Mouse (Mus musculus): ENCODE measurements at regions not wholly inside any gene's neighbourhood (a gene's known extent, or its start where the extent isn't known, plus 50 kb on each side); places are given as distances from the start of the nearest gene placed in this dataset.

GRCm38 (mm10) chr10:43634371-43635080 is 56.4 kb downstream of the Cd24a start:
- DNase-seq (ENCODE audit: low spot score in 2 of 2), result no peak

- no peak for DNase-seq (ENCODE audit: low spot score in 2 of 2)
Measured at GRCm38 (mm10) chr10:43641169-43641945, 63.3 kb downstream of the Cd24a start.

GRCm38 (mm10) chr10:43646326-43646725 is 68.2 kb downstream of the Cd24a start:
- no peak for DNase-seq (ENCODE audit: low spot score in 2 of 2)

GRCm38 (mm10) chr10:43646965-43647364 is 68.9 kb downstream of the Cd24a start:
- no peak for DNase-seq (ENCODE audit: low spot score in 2 of 2)

- DNase-seq (ENCODE audit: low spot score in 2 of 2), result no peak
Measured at GRCm38 (mm10) chr10:43648186-43648585, 70.1 kb downstream of the Cd24a start.

- DNase-seq (ENCODE audit: low spot score in 2 of 2), result no peak
Measured at GRCm38 (mm10) chr10:43648815-43649447, 70.8 kb downstream of the Cd24a start.

- DNase-seq (ENCODE audit: low spot score in 2 of 2), result no peak
Measured at GRCm38 (mm10) chr10:43650449-43650848, 72.4 kb downstream of the Cd24a start.

DNA sequence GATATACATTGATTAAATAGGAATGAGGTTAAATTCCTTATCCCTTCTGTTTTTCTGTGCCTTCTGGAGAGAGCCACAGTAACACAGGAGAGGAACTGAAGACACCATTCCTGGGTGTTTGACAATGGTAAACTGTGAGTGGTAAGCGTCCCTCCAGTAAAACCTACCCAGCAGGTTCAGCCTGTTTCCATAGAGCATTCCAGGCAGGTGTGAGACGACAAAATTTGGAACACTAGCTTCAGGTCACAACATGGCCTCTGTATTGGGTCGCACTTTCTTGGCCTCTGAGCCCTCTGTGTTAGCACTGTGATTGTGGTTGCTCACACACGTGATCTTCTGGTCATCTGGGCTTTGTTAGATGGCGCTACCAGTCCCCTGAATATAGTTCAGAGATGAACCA is 73.4 kb downstream of the Cd24a start:
- no peak for DNase-seq (ENCODE audit: low spot score in 2 of 2)

DNA sequence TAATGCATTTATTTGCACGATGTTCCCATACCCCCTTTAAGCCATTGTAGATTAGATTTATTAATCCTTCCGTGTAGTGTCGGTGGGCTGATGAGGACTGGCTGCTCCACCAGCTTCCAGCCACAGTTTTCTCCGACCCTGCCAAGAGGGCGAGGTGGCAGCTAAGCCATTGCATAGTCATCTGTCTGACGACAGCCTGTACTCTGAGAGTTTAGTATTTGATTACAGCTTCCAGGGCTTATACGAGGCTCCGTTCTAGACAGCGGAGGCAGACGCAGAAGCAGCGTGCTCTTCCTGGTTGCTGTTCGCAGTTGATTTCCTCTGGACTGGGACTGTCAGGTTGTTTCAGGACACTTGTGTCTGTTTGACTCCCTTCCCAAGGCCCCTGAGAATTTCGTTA is 73.8 kb downstream of the Cd24a start:
- DNase-seq (ENCODE audit: low spot score in 2 of 2), result no peak

GRCm38 (mm10) chr10:43655082-43655671 is 77.1 kb downstream of the Cd24a start:
- no peak for DNase-seq (ENCODE audit: low spot score in 2 of 2)

- no peak for DNase-seq (ENCODE audit: low spot score in 2 of 2)
Measured at GRCm38 (mm10) chr10:43655680-43656079, 77.6 kb downstream of the Cd24a start.

DNA sequence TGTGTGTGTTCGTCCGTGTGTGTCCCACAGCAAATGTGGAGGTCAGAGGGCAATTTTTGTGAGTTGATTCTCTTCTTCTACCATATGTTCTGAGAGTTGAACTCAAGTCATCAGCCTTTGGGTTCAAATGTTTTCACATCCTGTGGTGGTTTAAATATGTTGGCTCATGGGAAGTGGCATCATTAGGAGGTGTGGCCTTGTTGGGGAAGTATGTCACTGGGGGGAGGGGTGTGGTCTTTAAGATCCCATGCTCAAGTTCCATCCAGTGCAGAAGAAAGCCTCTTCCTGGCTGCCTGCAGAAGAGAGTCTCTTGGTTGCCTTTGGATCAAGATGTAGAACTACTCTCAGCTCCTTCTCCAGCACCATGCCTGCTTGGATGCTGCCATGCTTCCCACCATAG is 78.1 kb downstream of the Cd24a start:
- DNase-seq (ENCODE audit: low spot score in 2 of 2), result no peak

GRCm38 (mm10) chr10:43657501-43658225 is 79.6 kb downstream of the Cd24a start:
- no peak for DNase-seq (ENCODE audit: low spot score in 2 of 2)

DNA sequence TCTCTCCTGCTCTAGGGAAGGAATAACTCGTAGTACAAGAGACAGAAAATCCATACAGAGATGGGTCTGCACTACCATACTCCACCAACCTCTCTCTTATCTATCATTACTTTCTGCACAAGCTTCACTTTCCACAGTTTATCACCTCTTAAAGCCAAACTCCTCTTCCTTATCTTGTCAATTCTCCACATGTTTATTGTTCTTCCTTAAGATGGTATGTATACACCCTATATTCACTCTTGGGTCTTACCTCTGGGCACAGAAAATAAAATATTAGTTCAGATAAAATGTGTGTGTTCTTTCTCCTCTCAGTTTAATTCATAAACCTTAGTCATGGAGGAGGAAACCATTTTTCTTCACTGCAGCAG is 80.1 kb downstream of the Cd24a start:
- no peak for DNase-seq (ENCODE audit: low spot score in 2 of 2)

GRCm38 (mm10) chr10:43664844-43665243 is 86.8 kb downstream of the Cd24a start:
- DNase-seq (ENCODE audit: low spot score in 2 of 2), result no peak

GRCm38 (mm10) chr10:43666262-43667085 is 88.4 kb downstream of the Cd24a start:
- DNase-seq (ENCODE audit: low spot score in 2 of 2), result peak; percentile 47 to 60

- peak in 1 of 2 experiments; percentile 12 for DNase-seq (ENCODE audit: low spot score in 2 of 2)
Measured at GRCm38 (mm10) chr10:43667086-43667690, 89.1 kb downstream of the Cd24a start.

DNA sequence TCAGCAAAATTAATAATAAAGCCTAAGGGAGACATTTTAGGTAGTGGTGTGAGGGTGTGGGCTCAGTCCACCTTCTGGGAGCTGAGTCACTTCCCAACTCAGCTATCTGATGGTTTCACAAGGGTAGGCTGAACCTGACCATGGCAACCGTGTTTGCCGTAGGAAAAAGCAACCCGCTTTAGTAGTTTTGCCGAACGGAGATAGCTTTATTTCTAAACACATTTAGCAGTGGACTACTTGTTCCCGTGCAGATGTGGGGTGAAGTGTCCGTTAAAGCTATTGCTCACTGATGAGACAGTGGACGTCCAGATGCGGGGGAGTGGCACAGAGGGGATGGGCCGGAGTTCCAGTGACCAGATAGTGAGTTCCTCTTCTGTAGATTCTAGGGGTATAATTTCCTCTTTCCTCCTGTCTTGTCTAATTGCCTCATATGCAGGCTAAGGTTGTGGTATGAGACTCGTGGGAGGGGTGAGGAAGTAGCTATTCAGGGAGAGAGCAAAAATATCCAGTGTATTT is 89.7 kb downstream of the Cd24a start:
- DNase-seq (ENCODE audit: low spot score in 2 of 2), result peak in 1 of 2 experiments; percentile 23

DNA sequence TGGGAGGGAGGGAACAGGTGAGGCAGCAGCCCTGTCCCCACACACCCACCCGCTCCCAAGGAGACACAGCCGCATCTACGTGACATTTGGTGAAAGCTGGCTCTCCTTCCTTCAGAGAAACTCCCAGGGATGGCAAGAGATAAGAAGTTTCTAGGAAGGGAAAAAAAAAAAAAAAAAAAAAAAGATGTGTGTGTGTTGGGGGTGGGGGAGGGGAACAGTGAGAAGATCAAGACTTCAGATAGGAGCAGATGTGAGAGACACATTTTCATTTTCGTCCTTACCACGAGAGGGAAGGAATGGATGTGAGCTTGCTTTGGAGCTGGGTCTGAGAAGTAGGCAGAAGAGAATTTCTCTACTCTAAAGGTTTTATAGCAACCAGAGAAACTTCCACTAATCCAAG is 91.4 kb downstream of the Cd24a start:
- no peak for DNase-seq (ENCODE audit: low spot score in 2 of 2)

GRCm38 (mm10) chr10:43670745-43671144 is 92.7 kb downstream of the Cd24a start:
- no peak for DNase-seq (ENCODE audit: low spot score in 2 of 2)

Data from spleen, postnatal 14 days (tissue).